In genomic region chr7:142789667-142790066, GRCm38 (mm10) we compare ENCODE assay signal across 17 mouse cellular contexts. TPM values are rescaled to one million over a fixed set of nuclear protein-coding genes. Genes with fewer than 3 reads are reported as not detected.
DNase-seq lines count a peak whose midpoint lies in the region; ATAC-seq lines count a peak whose summit lies in the region.
"Had no signal": no experiment of that assay in that cellular context is flagged by ENCODE, and none has a peak within 500 bp of the region (broad histone marks: within the 10 kb centered on the region; RNA-seq: fewer than 3 reads in every experiment).

No protein-coding gene starts in this region.

- ATAC-seq in forebrain, embryonic 14.5 days = no peak
- ATAC-seq in forebrain, embryonic 15.5 days (replicated peaks) = no peak
- ATAC-seq in kidney, embryonic 15.5 days (replicated peaks; ENCODE audit: low FRiP score) = peak; percentile 96
- 0 out of 2 replicates have a peak, but pooled peaks have one; percentile 44 for ATAC-seq in limb, embryonic 15.5 days (ENCODE audit: insufficient number of reproducible peaks, low FRiP score, low TSS enrichment, low read depth)

- no peak overlapping the region for H3K4me3 ChIP-seq in forebrain, embryonic 14.5 days (ENCODE audit: low read depth, low read length)
- H3K4me3 ChIP-seq in forebrain, embryonic 15.5 days = no peak overlapping the region
- no peak overlapping the region for H3K4me3 ChIP-seq in kidney, embryonic 15.5 days (replicated peaks)
- H3K4me3 ChIP-seq in limb, embryonic 15.5 days = no peak overlapping the region
- H3K4me3 ChIP-seq: layer of hippocampus, adult 2 months had no signal

- H3K4me1 ChIP-seq in forebrain, embryonic 14.5 days (ENCODE audit: control insufficient read depth, insufficient read depth, low read length) = no peaks in the 10 kb centered on the region
- H3K4me1 ChIP-seq in forebrain, embryonic 15.5 days = no peaks in the 10 kb centered on the region
- H3K4me1 ChIP-seq in kidney, embryonic 15.5 days = peaks cover 22% of the 10 kb centered on the region
- peaks cover 2% of the 10 kb centered on the region; the same call in 1 of the 2 replicates for H3K4me1 ChIP-seq in limb, embryonic 15.5 days

- H3K36me3 ChIP-seq in forebrain, embryonic 14.5 days (ENCODE audit: control insufficient read depth, insufficient read depth, low read length) = no peaks in the 10 kb centered on the region
- H3K36me3 ChIP-seq in forebrain, embryonic 15.5 days = no peaks in the 10 kb centered on the region
- H3K36me3 ChIP-seq in kidney, embryonic 15.5 days = no peaks in the 10 kb centered on the region
- no peaks in the 10 kb centered on the region for H3K36me3 ChIP-seq in limb, embryonic 15.5 days

- H3K9me3 ChIP-seq in forebrain, embryonic 14.5 days (replicated peaks; ENCODE audit: control insufficient read depth, low read length) = no peaks in the 10 kb centered on the region
- H3K9me3 ChIP-seq in forebrain, embryonic 15.5 days = no peaks in the 10 kb centered on the region
- H3K9me3 ChIP-seq in kidney, embryonic 15.5 days (replicated peaks) = no peaks in the 10 kb centered on the region
- no peaks in the 10 kb centered on the region for H3K9me3 ChIP-seq in limb, embryonic 15.5 days

- no peak overlapping the region for H3K9ac ChIP-seq in forebrain, embryonic 14.5 days (ENCODE audit: low read length)
- no peak overlapping the region for H3K9ac ChIP-seq in forebrain, embryonic 15.5 days (replicated peaks)
- no peak overlapping the region for H3K9ac ChIP-seq in kidney, embryonic 15.5 days
- H3K9ac ChIP-seq in limb, embryonic 15.5 days = no peak overlapping the region

- H3K27me3 ChIP-seq in forebrain, embryonic 14.5 days (replicated peaks; ENCODE audit: control insufficient read depth, insufficient read depth, low read length) = no peaks in the 10 kb centered on the region
- no peaks in the 10 kb centered on the region for H3K27me3 ChIP-seq in forebrain, embryonic 15.5 days
- no peaks in the 10 kb centered on the region for H3K27me3 ChIP-seq in kidney, embryonic 15.5 days
- no peaks in the 10 kb centered on the region for H3K27me3 ChIP-seq in limb, embryonic 15.5 days

- 61% methylated on average over 9 of the region's 9 CpGs for WGBS in forebrain, embryonic 14.5 days
- 63% methylated on average over 9 of the region's 9 CpGs for WGBS in forebrain, embryonic 15.5 days
- WGBS in kidney, embryonic 15.5 days = 43% methylated on average over 9 of the region's 9 CpGs
- 58% methylated on average over 9 of the region's 9 CpGs for WGBS in limb, embryonic 15.5 days

- H3K4me2 ChIP-seq in forebrain, embryonic 14.5 days (ENCODE audit: low read length) = no peak overlapping the region
- no peak overlapping the region for H3K4me2 ChIP-seq in forebrain, embryonic 15.5 days (replicated peaks)
- no peak overlapping the region for H3K4me2 ChIP-seq in kidney, embryonic 15.5 days
- H3K4me2 ChIP-seq in limb, embryonic 15.5 days = no peak overlapping the region
- H3K4me2 ChIP-seq: heart, embryonic 11.5 days; liver, embryonic 11.5 days had no signal

- peak; percentile 10 for DNase-seq in forebrain, embryonic 14.5 days (ENCODE audit: low spot score)
- no peak for DNase-seq in kidney, adult 11 months
- peak; percentile 9 for DNase-seq in retina, postnatal 1 day
- no peak for DNase-seq in retina, embryonic 14.5 days (ENCODE audit: low spot score)
- no peak for DNase-seq in urinary bladder, adult 18-20 months (ENCODE audit: low spot score in 2 of 2)
- DNase-seq: adrenal gland, adult 8-10 months; cerebellum, adult 8-10 months had no signal

- no peak overlapping the region for H3K27ac ChIP-seq in forebrain, embryonic 14.5 days (ENCODE audit: low read depth, low read length)
- H3K27ac ChIP-seq in forebrain, embryonic 15.5 days (replicated peaks) = no peak overlapping the region
- peak overlapping the region; percentile 79 for H3K27ac ChIP-seq in kidney, embryonic 15.5 days
- H3K27ac ChIP-seq in limb, embryonic 15.5 days = no peak overlapping the region
- H3K27ac ChIP-seq: layer of hippocampus, adult 2 months had no signal

RNA-seq across cellular contexts. Expression of gene Ins2, which starts 46.5 kb away (rescaled TPM):
- polyA plus RNA-seq in forebrain, embryonic 14.5 days (2014; fragmentation: Nextera tagmentation; extraction: Ambion mirVana) = 0.83 TPM in 1 of 2 replicates, not detected in the other
- polyA plus RNA-seq in forebrain, embryonic 15.5 days (2015; fragmentation: Nextera tagmentation; extraction: Ambion mirVana) = 0.94 TPM in 1 of 2 replicates, not detected in the other
- polyA plus RNA-seq in kidney, embryonic 15.5 days (2015; fragmentation: Nextera tagmentation; extraction: Ambion mirVana) = 0.88 TPM in 1 of 2 replicates, not detected in the other
- 0.87 TPM in 1 of 2 replicates, not detected in the other for polyA plus RNA-seq in limb, embryonic 15.5 days (2015; fragmentation: Nextera tagmentation; extraction: Ambion mirVana)
- polyA plus RNA-seq: C2C12; heart, embryonic 11.5 days; liver, embryonic 11.5 days; lung, embryonic 16.5 days; neural tube, embryonic 14.5 days; stomach, embryonic 14.5 days had no signal

Comparison
In these comparisons a context has a peak if more than half of its experiments do, and no peak if none do; other contexts are left out.
1. DNase-seq: peak in forebrain, embryonic 14.5 days (single experiment) and retina, postnatal 1 day (single experiment); none in kidney, adult 11 months (single experiment), retina, embryonic 14.5 days (single experiment) and urinary bladder, adult 18-20 months (0 of 2).
2. ATAC-seq: peak in kidney, embryonic 15.5 days (single experiment) and limb, embryonic 15.5 days (single experiment); none in forebrain, embryonic 14.5 days (single experiment) and forebrain, embryonic 15.5 days (single experiment).